Mouse (Mus musculus) hindbrain, embryonic 10.5 days (tissue): ENCODE results near the gene E2f2. TPM values are rescaled to one million over a fixed set of nuclear protein-coding genes. Genes with fewer than 3 reads are reported as not detected.

Experiments
- DNase-seq: peaks from one replicate; pipeline ENCODE4 v3.0.0-alpha.2; 2017; ENCODE audit warnings: low spot score
- H3K27ac ChIP-seq: fragments of 300-500 bp; sonication (generic); 2 replicates; pipeline ENCODE4 v1.5.1; 2016; ENCODE audit warnings: mild to moderate bottlenecking, moderate library complexity
- H3K27me3 ChIP-seq: fragments of 300-500 bp; sonication (generic); 2 replicates; pipeline ENCODE4 v1.6.1; 2016; ENCODE audit warnings: mild to moderate bottlenecking; ENCODE audit not compliant: poor library complexity, insufficient read depth, severe bottlenecking
- H3K36me3 ChIP-seq: fragments of 300-500 bp; sonication (generic); 2 replicates; pipeline ENCODE4 v1.6.1; 2016; ENCODE audit warnings: mild to moderate bottlenecking, moderate library complexity
- H3K4me1 ChIP-seq: fragments of 300-500 bp; sonication (generic); replicated peaks from 2 replicates; pipeline ENCODE4 v1.6.1; 2016; ENCODE audit warnings: mild to moderate bottlenecking
- H3K4me3 ChIP-seq: fragments of 300-500 bp; sonication (generic); 2 replicates; pipeline ENCODE4 v1.5.1; 2016; ENCODE audit warnings: mild to moderate bottlenecking, moderate library complexity
- H3K9me3 ChIP-seq: fragments of 300-500 bp; sonication (generic); 2 replicates; pipeline ENCODE4 v1.6.1; 2016; ENCODE audit warnings: mild to moderate bottlenecking, moderate library complexity
- WGBS: fragments of 180-500 bp; shearing (Covaris S2); methylation state at CpG from one replicate; pipeline ENCODE4 v1.1.7; 2016; 5-methylcytosine and 5-hydroxymethylcytosine counted together
- polyA plus RNA-seq: library from polyadenylated mRNA; unstranded; fragments of >200 nt; fragmentation: Nextera tagmentation; extraction: Ambion mirVana; gene quantifications from 2 replicates; pipeline ENCODE4 v1.2.1, GENCODE M21; 2016

The E2f2 gene
- polyA plus RNA-seq, 1 experiment from 2014 or later, result 9.0 TPM

DNA sequence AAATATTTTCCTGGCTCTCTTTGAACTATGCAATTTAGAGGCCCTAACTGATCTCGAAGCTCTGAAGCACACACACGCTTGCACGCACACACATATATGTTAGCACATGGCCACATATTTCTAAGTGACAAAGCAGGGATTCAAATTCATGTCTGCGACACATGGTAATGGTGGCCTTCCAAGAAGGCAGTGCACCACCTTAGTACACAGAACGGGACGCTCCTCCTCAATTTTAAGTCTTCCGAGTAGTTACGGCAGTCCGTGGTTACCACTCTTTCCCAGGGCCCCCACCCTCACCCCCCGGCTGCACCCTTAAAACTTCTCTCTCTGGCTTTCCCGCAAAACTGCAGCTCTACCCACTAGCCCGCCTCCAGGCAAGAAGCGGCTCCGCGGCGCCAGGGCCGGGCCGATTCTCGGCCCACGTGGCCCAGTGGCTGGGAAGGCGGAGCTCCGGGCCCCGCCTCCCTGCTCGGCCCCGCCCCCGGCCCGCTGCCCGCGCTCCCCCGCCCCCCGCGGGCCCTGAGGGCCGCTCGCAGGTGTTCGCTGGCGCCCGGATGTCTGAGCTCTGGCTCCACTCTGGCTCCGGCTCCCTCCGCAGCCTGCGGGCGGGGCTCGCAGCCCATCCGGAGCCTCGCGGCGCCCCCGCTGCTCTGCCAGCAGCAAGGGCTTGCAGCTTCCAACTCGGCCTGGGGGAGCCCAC is 24.6 kb upstream of the E2f2 start:
- peaks cover 85% of the 10 kb centered on the region for H3K4me1 ChIP-seq
- peaks cover 11% of the 10 kb centered on the region; the same call in 1 of the 2 replicates for H3K27me3 ChIP-seq
- H3K9me3 ChIP-seq, result no peaks in the 10 kb centered on the region; the same call in 1 of the 2 replicates
- H3K27ac ChIP-seq, result peak overlapping the region; percentile 100
- peaks cover 13% of the 10 kb centered on the region for H3K36me3 ChIP-seq
- WGBS, result under 1% methylated on average over 48 of the region's 48 CpGs
- H3K4me3 ChIP-seq, result peak overlapping the region; percentile 92
- peak; percentile 90 for DNase-seq

DNA sequence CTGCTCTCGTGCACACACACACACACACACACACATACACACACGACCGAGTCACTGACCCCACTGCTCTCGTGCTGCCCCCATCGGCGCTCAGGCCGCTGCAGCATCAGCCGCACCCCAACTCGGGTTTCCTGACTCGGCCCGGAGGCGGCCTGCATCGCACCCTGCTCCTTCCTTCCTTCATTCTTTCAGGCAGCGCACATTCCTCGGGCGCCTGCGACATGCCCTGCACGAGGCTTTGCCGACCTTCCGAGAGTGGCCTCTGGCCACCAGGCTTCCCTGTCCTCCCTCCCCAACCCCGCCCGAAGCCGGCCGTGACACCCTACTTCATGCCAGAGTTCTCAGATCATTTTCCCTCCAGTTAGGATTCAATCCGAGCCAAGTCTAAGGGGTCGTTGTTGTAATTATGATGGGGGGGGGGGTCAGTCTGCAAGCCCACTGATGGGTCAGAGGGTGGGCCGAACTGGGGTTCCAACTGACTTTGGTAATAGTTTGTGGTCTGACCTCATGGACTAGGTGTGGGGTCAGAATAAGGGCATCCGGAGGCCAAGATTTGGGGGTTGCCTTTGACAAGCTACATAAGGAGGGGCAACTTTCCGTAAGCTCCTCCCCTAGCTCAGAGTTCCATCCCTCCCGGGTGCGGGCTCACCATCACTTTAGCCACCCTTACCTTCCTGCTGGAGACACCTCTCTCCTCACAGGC is 23.7 kb upstream of the E2f2 start:
- Histone ChIP-seq H3K27ac (peak overlapping the region; percentile 100), H3K9me3 (peaks cover 3% of the 10 kb centered on the region; the same call in 1 of the 2 replicates), H3K4me3 (peak overlapping the region; percentile 92), H3K27me3 (peaks cover 11% of the 10 kb centered on the region; the same call in 1 of the 2 replicates), H3K36me3 (peaks cover 13% of the 10 kb centered on the region), H3K4me1 (peaks cover 76% of the 10 kb centered on the region)
- 5% methylated on average over 31 of the region's 31 CpGs for WGBS
- DNase-seq, result peak; percentile 72

- Histone ChIP-seq H3K9me3 (peaks cover 3% of the 10 kb centered on the region; the same call in 1 of the 2 replicates), H3K27me3 (peaks cover 11% of the 10 kb centered on the region; the same call in 1 of the 2 replicates), H3K27ac (peak overlapping the region; percentile 100), H3K36me3 (peaks cover 13% of the 10 kb centered on the region), H3K4me3 (peak overlapping the region; percentile 92), H3K4me1 (peaks cover 71% of the 10 kb centered on the region)
- WGBS, result 74% methylated on average over 2 of the region's 2 CpGs
- no peak for DNase-seq
Measured at GRCm38 (mm10) chr4:136149045-136149379, 23.2 kb upstream of the E2f2 start.

DNA sequence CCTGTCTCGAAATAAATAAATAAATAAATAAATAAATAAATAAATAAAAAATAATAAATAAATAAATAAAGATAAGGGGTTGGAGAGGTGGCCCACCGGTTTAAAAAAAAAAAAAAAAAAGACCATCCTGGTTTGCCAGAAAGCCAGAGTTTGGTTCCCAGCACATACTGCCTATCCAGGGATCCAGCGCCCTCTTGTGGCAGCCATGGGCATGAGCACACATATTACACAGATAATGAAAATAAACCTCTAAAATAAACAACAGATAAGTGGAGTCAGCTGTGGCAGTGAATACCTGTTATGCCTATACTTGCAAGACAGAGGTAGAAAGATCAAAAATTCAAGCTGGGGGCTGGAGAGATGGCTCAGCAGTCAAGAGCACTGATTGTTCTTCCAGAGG is 22.5 kb upstream of the E2f2 start:
- Histone ChIP-seq H3K4me1 (peaks cover 67% of the 10 kb centered on the region), H3K9me3 (peaks cover 3% of the 10 kb centered on the region; the same call in 1 of the 2 replicates), H3K27me3 (peaks cover 11% of the 10 kb centered on the region; the same call in 1 of the 2 replicates), H3K27ac (peak overlapping the region; percentile 83; the same call in 1 of the 2 replicates), H3K4me3 (no peak overlapping the region), H3K36me3 (peaks cover 11% of the 10 kb centered on the region)
- WGBS, result 35% methylated on average over 3 of the region's 3 CpGs
- DNase-seq, result peak; percentile 62

GRCm38 (mm10) chr4:136150596-136150995 is 21.6 kb upstream of the E2f2 start:
- peaks cover 59% of the 10 kb centered on the region for H3K4me1 ChIP-seq
- WGBS, result 41% methylated on average over 4 of the region's 4 CpGs
- H3K27me3 ChIP-seq, result peaks cover 11% of the 10 kb centered on the region; the same call in 1 of the 2 replicates
- peak; percentile 61 for DNase-seq
- no peak overlapping the region for H3K4me3 ChIP-seq
- peaks cover 3% of the 10 kb centered on the region; the same call in 1 of the 2 replicates for H3K9me3 ChIP-seq
- H3K27ac ChIP-seq, result peak overlapping the region; percentile 83
- peaks cover 3% of the 10 kb centered on the region for H3K36me3 ChIP-seq

DNA sequence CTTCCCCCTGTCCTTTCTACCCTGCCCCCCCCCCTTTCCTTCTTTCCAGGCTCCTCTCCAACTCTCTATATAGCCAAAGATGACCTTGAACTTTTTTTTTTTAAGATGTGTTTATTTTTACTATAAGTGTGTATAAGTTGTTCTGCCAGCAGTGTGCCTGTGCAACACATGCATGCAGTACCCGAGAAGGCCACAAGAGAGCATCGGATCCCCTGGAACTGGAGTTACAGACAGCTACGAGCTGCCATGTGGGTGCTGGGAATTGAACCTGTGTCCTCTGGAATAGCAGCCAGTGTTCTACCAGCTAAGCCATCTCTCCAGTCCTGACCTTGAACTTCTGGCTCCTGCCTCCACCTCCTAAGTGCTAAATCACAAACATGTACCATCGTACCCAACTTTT is 19.4 kb upstream of the E2f2 start:
- H3K27ac ChIP-seq, result no peak overlapping the region
- H3K4me1 ChIP-seq, result peaks cover 43% of the 10 kb centered on the region
- no peaks in the 10 kb centered on the region for H3K27me3 ChIP-seq
- no peak for DNase-seq
- H3K36me3 ChIP-seq, result no peaks in the 10 kb centered on the region
- WGBS, result 91% methylated on average over 4 of the region's 4 CpGs
- peaks cover 3% of the 10 kb centered on the region; the same call in 1 of the 2 replicates for H3K9me3 ChIP-seq
- H3K4me3 ChIP-seq, result no peak overlapping the region

DNA sequence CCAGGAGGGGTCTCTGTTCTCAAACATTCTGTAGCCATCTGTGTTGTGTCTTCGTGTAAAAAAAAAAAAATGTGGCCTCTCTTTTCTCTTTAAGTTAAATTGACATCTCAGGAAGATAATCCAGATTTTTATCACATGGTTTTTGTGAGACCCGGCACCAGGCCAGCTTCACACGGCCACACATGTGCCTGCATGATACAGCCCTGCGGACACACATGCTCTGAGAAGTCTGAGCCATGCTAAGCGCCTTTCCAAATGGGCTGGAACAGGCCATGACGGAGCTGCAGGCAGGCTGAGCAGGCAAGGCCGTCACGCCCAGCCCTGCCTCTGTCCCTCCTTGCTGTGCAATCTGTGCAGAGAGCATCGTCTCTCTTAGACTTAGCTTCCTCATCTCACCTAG is 17.7 kb upstream of the E2f2 start:
- Histone ChIP-seq H3K27me3 (no peaks in the 10 kb centered on the region), H3K27ac (0 out of 2 replicates have a peak overlapping the region, but pooled peaks have one; percentile 20), H3K4me1 (peaks cover 37% of the 10 kb centered on the region), H3K36me3 (no peaks in the 10 kb centered on the region), H3K4me3 (no peak overlapping the region), H3K9me3 (peaks cover 3% of the 10 kb centered on the region; the same call in 1 of the 2 replicates)
- 79% methylated on average over 9 of the region's 9 CpGs for WGBS
- DNase-seq, result no peak

GRCm38 (mm10) chr4:136158498-136158897 is 13.7 kb upstream of the E2f2 start:
- H3K9me3 ChIP-seq, result no peaks in the 10 kb centered on the region
- DNase-seq, result no peak
- H3K4me1 ChIP-seq, result peaks cover 32% of the 10 kb centered on the region
- 72% methylated on average over 6 of the region's 6 CpGs for WGBS
- H3K27ac ChIP-seq, result 0 out of 2 replicates have a peak overlapping the region, but pooled peaks have one; percentile 9
- H3K4me3 ChIP-seq, result no peak overlapping the region
- H3K36me3 ChIP-seq, result no peaks in the 10 kb centered on the region
- no peaks in the 10 kb centered on the region for H3K27me3 ChIP-seq

- Histone ChIP-seq H3K4me3 (peak overlapping the region; percentile 20), H3K9me3 (no peaks in the 10 kb centered on the region), H3K4me1 (peaks cover 29% of the 10 kb centered on the region), H3K36me3 (no peaks in the 10 kb centered on the region), H3K27ac (peak overlapping the region; percentile 88), H3K27me3 (no peaks in the 10 kb centered on the region)
- DNase-seq, result peak; percentile 91
- 2% methylated on average over 5 of the region's 5 CpGs for WGBS
Measured at GRCm38 (mm10) chr4:136159802-136160397, 12.3 kb upstream of the E2f2 start.

- Histone ChIP-seq H3K4me1 (peaks cover 22% of the 10 kb centered on the region), H3K27me3 (no peaks in the 10 kb centered on the region), H3K27ac (no peak overlapping the region), H3K36me3 (no peaks in the 10 kb centered on the region), H3K9me3 (no peaks in the 10 kb centered on the region), H3K4me3 (no peak overlapping the region)
- DNase-seq, result peak; percentile 95
- WGBS, result 5% methylated on average over 11 of the region's 11 CpGs
Measured at GRCm38 (mm10) chr4:136163448-136163847, 8.7 kb upstream of the E2f2 start.

GRCm38 (mm10) chr4:136164981-136165380 is 7.2 kb upstream of the E2f2 start:
- Histone ChIP-seq H3K4me1 (peaks cover 10% of the 10 kb centered on the region), H3K27ac (peak overlapping the region; percentile 50)

GRCm38 (mm10) chr4:136167701-136168100 is 4.5 kb upstream of the E2f2 start:
- H3K27ac ChIP-seq, result no peak overlapping the region
- H3K36me3 ChIP-seq, result no peaks in the 10 kb centered on the region
- no peak for DNase-seq
- peaks cover 10% of the 10 kb centered on the region for H3K4me1 ChIP-seq
- 0 out of 2 replicates have a peak, but pooled peaks cover 5% of the 10 kb centered on the region for H3K27me3 ChIP-seq
- WGBS, result 81% methylated on average over 3 of the region's 3 CpGs
- no peaks in the 10 kb centered on the region for H3K9me3 ChIP-seq
- H3K4me3 ChIP-seq, result no peak overlapping the region

More at GRCm38 (mm10) chr4:136164981-136165380, 7.2 kb upstream of the E2f2 start:
- H3K9me3 ChIP-seq, result no peaks in the 10 kb centered on the region
- 0 out of 2 replicates have a peak, but pooled peaks cover 2% of the 10 kb centered on the region for H3K27me3 ChIP-seq
- H3K4me3 ChIP-seq, result no peak overlapping the region
- H3K36me3 ChIP-seq, result no peaks in the 10 kb centered on the region
- 82% methylated on average over 8 of the region's 8 CpGs for WGBS
- no peak for DNase-seq
